Mouse (Mus musculus) erythroblast, embryonic 14.5 days (primary cell): ENCODE results near the gene Ap5z1.

Experiments used
- GATA1 ChIP-seq: IDR thresholded peaks from 2 replicates; pipeline ENCODE4 v1.6.1; 2012; ENCODE audit warnings: low read length, inconsistent platforms, mixed read lengths
- TAL1 ChIP-seq: IDR thresholded peaks from 3 replicates; pipeline ENCODE4 v1.6.1; 2012; ENCODE audit warnings: low read length, inconsistent platforms, mixed read lengths

DNA sequence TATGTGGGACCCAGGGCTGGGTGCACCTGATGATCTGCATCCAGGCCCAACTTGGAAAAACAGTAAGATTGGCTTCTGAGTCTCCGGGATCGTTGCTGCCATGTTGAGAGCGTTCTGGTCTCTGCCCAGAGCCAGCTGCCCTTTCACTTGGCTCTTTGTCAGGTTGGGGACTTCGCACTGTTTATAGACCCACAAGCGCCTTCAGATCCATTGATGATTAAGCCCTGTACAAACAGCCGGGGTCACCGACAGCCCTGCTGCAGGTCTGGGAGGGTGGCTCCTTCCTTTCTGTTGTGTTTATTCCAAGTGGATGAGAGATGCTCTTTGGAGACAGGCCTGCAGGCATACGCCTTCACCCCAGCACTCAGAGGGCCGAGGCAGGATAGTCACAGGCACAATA, 45.9 kb upstream of the Ap5z1 start:
- TF ChIP-seq GATA1 (no peak), TAL1 (no peak)
